Mouse (Mus musculus) activated CD4-positive, CD25-positive, alpha-beta regulatory T cell, adult 9 weeks (primary cell): ENCODE data around the gene Vmn1r184. TPM values are rescaled to one million over a fixed set of nuclear protein-coding genes. Genes with fewer than 3 reads are reported as not detected.

ENCODE experiments used
- polyA plus RNA-seq: library from polyadenylated mRNA; unstranded; fragments of 100-300 nt; shearing (Covaris generic); gene quantifications from one replicate; pipeline ENCODE4 v1.2.1, GENCODE M21; 2017

Gene Vmn1r184
- polyA plus RNA-seq = not detected

GRCm38 (mm10) chr7:26260034-26260433, at the start of gene Vmn1r184:
Gene Vmn1r184 (plus strand): TSS chr7:26260334.

GRCm38 (mm10) chr7:26306926-26307325, 46.8 kb downstream of the Vmn1r184 start, which contains the start of gene Cyp2a4:
Gene Cyp2a4 (plus strand): TSS chr7:26307169.

Other genes with a start within 250 kb of the Vmn1r184 start
- gene Cyp2b13, start 198.8 kb upstream of the Vmn1r184 start, polyA plus RNA-seq = not detected
- not detected for gene Cyp2b9, start 86.9 kb upstream of the Vmn1r184 start, polyA plus RNA-seq
- not detected for gene Cyp2a4, start 46.8 kb downstream of the Vmn1r184 start, polyA plus RNA-seq
- not detected for gene Nlrp9c, start 143.4 kb downstream of the Vmn1r184 start, polyA plus RNA-seq
- gene Nlrp4a, start 174.8 kb downstream of the Vmn1r184 start, polyA plus RNA-seq = 0.09 TPM